Comparison of ENCODE assay signal across 8 mouse cellular contexts in genomic region chr7:110982764-110983163, GRCm38 (mm10). TPM values are rescaled to one million over a fixed set of nuclear protein-coding genes. Genes with fewer than 3 reads are reported as not detected.
DNase-seq lines count a peak whose midpoint lies in the region; ATAC-seq and TF ChIP-seq lines count a peak whose summit lies in the region.

No protein-coding gene starts in this region.

- H3K27me3 ChIP-seq in heart, embryonic 10.5 days (ENCODE audit: insufficient read depth, poor library complexity, severe bottlenecking), result no peaks in the 10 kb centered on the region
- no peaks in the 10 kb centered on the region for H3K27me3 ChIP-seq in lung, postnatal 0 days (replicated peaks; ENCODE audit: insufficient read depth, low read length)

- 0 out of 2 replicates have a peak overlapping the region, but pooled peaks have one; percentile 35 for H3K4me2 ChIP-seq in lung, postnatal 0 days (replicated peaks; ENCODE audit: low read depth, low read length)

- peak; percentile 52; the same call in 1 of the 2 replicates for ATAC-seq in lung, postnatal 0 days

- peak; percentile 16 to 44 for DNase-seq in cerebellum, postnatal 14 days
- no peak for DNase-seq in cerebellum, adult 9-11 months
- DNase-seq in 3T3-L1 (ENCODE audit: low read depth, low spot score), result peak; percentile 43
- DNase-seq in adrenal gland, adult 8-10 months, result peak; percentile 25
- DNase-seq in heart, embryonic 10.5 days (ENCODE audit: low spot score), result no peak
- DNase-seq in kidney, postnatal 14 days, result peak; percentile 72
- peak; percentile 55 for DNase-seq in lung, postnatal 0 days (ENCODE audit: low spot score)
- DNase-seq in thymus, postnatal 4 days, result peak; percentile 69

- peak overlapping the region; percentile 43; the same call in 1 of the 2 replicates for H3K4me3 ChIP-seq in heart, embryonic 10.5 days
- no peak overlapping the region for H3K4me3 ChIP-seq in lung, postnatal 0 days (ENCODE audit: low read depth, low read length)

- TF ChIP-seq EP300 in lung, postnatal 0 days (IDR thresholded peaks at IDR 0.05), result no peak

- 49% methylated on average over 4 of the region's 4 CpGs for WGBS in heart, embryonic 10.5 days
- WGBS in lung, postnatal 0 days, result 37% methylated on average over 4 of the region's 4 CpGs

- peak overlapping the region; percentile 86 for H3K27ac ChIP-seq in heart, embryonic 10.5 days
- H3K27ac ChIP-seq in lung, postnatal 0 days (ENCODE audit: low read length), result no peak overlapping the region

- no peaks in the 10 kb centered on the region for H3K36me3 ChIP-seq in heart, embryonic 10.5 days
- H3K36me3 ChIP-seq in lung, postnatal 0 days (ENCODE audit: insufficient read depth, low read length), result no peaks in the 10 kb centered on the region

- no peaks in the 10 kb centered on the region for H3K9me3 ChIP-seq in heart, embryonic 10.5 days
- no peaks in the 10 kb centered on the region for H3K9me3 ChIP-seq in lung, postnatal 0 days (ENCODE audit: low read length)

- peak; percentile 75 for TF ChIP-seq CTCF in lung, postnatal 0 days (IDR thresholded peaks at IDR 0.05)

- no peak overlapping the region for H3K9ac ChIP-seq in lung, postnatal 0 days (replicated peaks; ENCODE audit: low read depth)

- peaks cover 60% of the 10 kb centered on the region for H3K4me1 ChIP-seq in heart, embryonic 10.5 days
- H3K4me1 ChIP-seq in lung, postnatal 0 days (ENCODE audit: insufficient read depth, low read depth, low read length), result peaks cover 12% of the 10 kb centered on the region

RNA-seq across cellular contexts. Expression of gene Mrvi1, which starts 0.5 kb away (rescaled TPM):
- 10 to 100 TPM; 11.5 to 16.7 (median 13.7) TPM for total RNA-seq in adrenal gland, adult 8-10 months (2022)
- polyA plus RNA-seq in heart, embryonic 10.5 days (2016; fragmentation: Nextera tagmentation; extraction: Ambion mirVana), result 5.1 and 6.5 TPM in 2 replicates
- 1.8 and 2.3 TPM in 2 replicates for polyA plus RNA-seq in lung, postnatal 0 days (2015; fragmentation: Nextera tagmentation; extraction: Ambion mirVana)

RNA-seq across cellular contexts. Expression of gene Ctr9, which starts 46.0 kb away (rescaled TPM):
- total RNA-seq in adrenal gland, adult 8-10 months (2022), result 10 to 100 TPM; 37.4 to 52.6 (median 44.0) TPM
- 52.3 and 63.1 TPM in 2 replicates for polyA plus RNA-seq in heart, embryonic 10.5 days (2016; fragmentation: Nextera tagmentation; extraction: Ambion mirVana)
- 33.8 and 42.0 TPM in 2 replicates for polyA plus RNA-seq in lung, postnatal 0 days (2015; fragmentation: Nextera tagmentation; extraction: Ambion mirVana)

Comparison
In these comparisons a context has a peak if more than half of its experiments do, and no peak if none do; other contexts are left out.
1. DNase-seq: peak in cerebellum, postnatal 14 days (2 of 2), 3T3-L1 (single experiment), adrenal gland, adult 8-10 months (single experiment), kidney, postnatal 14 days (single experiment), lung, postnatal 0 days (single experiment) and thymus, postnatal 4 days (single experiment); none in cerebellum, adult 9-11 months (single experiment) and heart, embryonic 10.5 days (single experiment).